Mouse (Mus musculus) layer of hippocampus, postnatal 36 days (tissue): ENCODE measurements around the gene Wnt7a. TPM values are rescaled to one million over a fixed set of nuclear protein-coding genes. Genes with fewer than 3 reads are reported as not detected.

Experiments used
- DNase-seq, 2 experiments: peaks; one replicate each; pipeline ENCODE4 v3.0.0; 2022
- total RNA-seq, 2 experiments: library from RNA; stranded (reverse); gene quantifications; 2 replicates each; pipeline ENCODE4 v1.2.3; 2021

Wnt7a gene
- total RNA-seq, 2 experiments from 2014 or later: 23.1 to 30.4 TPM

GRCm38 (mm10) chr6:91339612-91340246 is 71.4 kb downstream of the Wnt7a start:
- DNase-seq: no peak

GRCm38 (mm10) chr6:91335470-91335869 is 75.7 kb downstream of the Wnt7a start:
- no peak for DNase-seq

DNA sequence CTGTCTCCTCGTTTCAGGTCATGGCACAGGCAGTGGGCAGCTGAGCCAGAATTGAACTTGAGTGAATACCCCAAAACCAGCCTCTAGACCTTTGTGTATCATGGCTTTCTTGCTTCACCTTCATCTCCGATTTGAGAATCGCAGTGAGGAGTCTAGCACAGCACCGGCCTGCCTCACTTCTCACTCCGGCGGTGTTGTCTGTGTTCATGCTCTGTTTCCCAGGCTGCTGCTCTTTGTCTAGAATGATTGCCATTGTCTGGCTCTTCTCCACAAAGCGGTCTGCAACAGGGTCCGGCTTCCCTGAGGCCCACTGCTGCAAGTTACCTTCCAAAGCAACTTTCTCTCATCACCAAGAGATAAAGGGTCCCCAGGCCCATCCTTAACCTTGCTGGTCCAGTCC is 79.3 kb downstream of the Wnt7a start:
- DNase-seq: no peak

GRCm38 (mm10) chr6:91325556-91325955 is 85.6 kb downstream of the Wnt7a start:
- no peak for DNase-seq

- DNase-seq: no peak
These were observed 86.4 kb downstream of the Wnt7a start for GRCm38 (mm10) chr6:91324752-91325151.

GRCm38 (mm10) chr6:91322001-91322772 is 89.0 kb downstream of the Wnt7a start:
- no peak for DNase-seq

Other genes with a start within 250 kb of the Wnt7a start
- gene Fbln2, start 198.9 kb downstream of the Wnt7a start, total RNA-seq: 10 to 100 TPM in 1 of 2 experiments, 1 to 10 TPM in 1; 9.3 to 10.3 TPM
- gene Chchd4, start 62.2 kb upstream of the Wnt7a start, total RNA-seq: 10 to 100 TPM; 19.8 to 22.8 TPM
- gene Tmem43, start 62.3 kb upstream of the Wnt7a start, total RNA-seq: 10 to 100 TPM; 28.7 to 31.8 TPM
- 10 to 100 TPM; 12.5 to 14.5 TPM for gene Xpc, start 104.5 kb upstream of the Wnt7a start, total RNA-seq
- gene Lsm3, start 104.6 kb upstream of the Wnt7a start, total RNA-seq: 10 to 100 TPM; 36.8 to 41.5 TPM